In the genomic region with DNA sequence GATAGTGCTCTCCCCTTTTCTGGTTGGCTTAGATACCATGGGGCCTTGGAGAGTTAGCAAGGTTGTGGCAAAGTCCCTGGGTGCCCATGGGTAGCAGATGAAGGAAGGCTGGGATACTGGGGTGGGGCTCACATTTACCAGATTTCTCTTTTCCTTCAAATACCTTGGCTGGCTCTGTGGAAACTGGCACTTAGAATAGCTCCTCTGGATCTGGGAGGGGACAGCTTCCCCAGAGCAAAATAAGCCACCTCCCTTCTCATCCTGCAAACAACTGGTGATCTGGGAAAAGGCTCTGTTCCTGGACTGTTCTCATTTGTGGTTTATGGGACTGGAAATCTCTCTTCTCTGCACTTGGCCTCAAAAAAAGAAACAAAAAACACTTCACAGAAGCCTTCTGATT, we compare ENCODE assay signal across 18 mouse cellular contexts. TPM values are rescaled to one million over a fixed set of nuclear protein-coding genes. Genes with fewer than 3 reads are reported as not detected.
"Had no signal": no experiment of that assay in that cellular context is flagged by ENCODE, and none has a peak within 500 bp of the region (broad histone marks: within the 10 kb centered on the region; RNA-seq: fewer than 3 reads in every experiment).

No protein-coding gene starts in this region.

- H3K4me2 ChIP-seq: kidney, embryonic 15.5 days; limb, embryonic 12.5 days; liver, embryonic 13.5 days; lung, embryonic 15.5 days; midbrain, embryonic 12.5 days had no signal

- ATAC-seq: liver, postnatal 0 days; midbrain, embryonic 16.5 days had no signal

- DNase-seq: liver; liver, embryonic 13.5 days; liver, postnatal 0 days; lung, postnatal 14 days; right cerebral cortex, postnatal 14 days; thymus, postnatal 4 days had no signal

- H3K4me3 ChIP-seq: kidney, embryonic 15.5 days; limb, embryonic 12.5 days; liver, embryonic 13.5 days; lung, embryonic 15.5 days; megakaryocyte, embryonic 14.5 days; midbrain, embryonic 12.5 days had no signal

- H3K4me1 ChIP-seq: liver, embryonic 13.5 days; lung, embryonic 15.5 days; megakaryocyte, embryonic 14.5 days had no signal

- H3K9me3 ChIP-seq: kidney, embryonic 15.5 days; limb, embryonic 12.5 days; liver, embryonic 13.5 days; lung, embryonic 15.5 days; midbrain, embryonic 12.5 days had no signal

- H3K27ac ChIP-seq: kidney, embryonic 15.5 days; limb, embryonic 12.5 days; liver, embryonic 13.5 days; lung, embryonic 15.5 days; macrophage; midbrain, embryonic 12.5 days; stomach, postnatal 0 days had no signal

- H3K9ac ChIP-seq: kidney, embryonic 15.5 days; limb, embryonic 12.5 days; liver, embryonic 13.5 days; liver, postnatal 0 days; lung, embryonic 15.5 days; midbrain, embryonic 12.5 days had no signal

- H3K36me3 ChIP-seq: kidney, embryonic 15.5 days; limb, embryonic 12.5 days; liver, embryonic 13.5 days; lung, embryonic 15.5 days; midbrain, embryonic 12.5 days had no signal

RNA-seq across cellular contexts. Expression of gene Tmem255b, which starts 4.1 kb away (rescaled TPM):
- polyA plus RNA-seq: liver, embryonic 13.5 days; liver, postnatal 0 days; macrophage; midbrain, embryonic 12.5 days had no signal

RNA-seq across cellular contexts. Expression of gene Grk1, which starts 26.0 kb away (rescaled TPM):
- total RNA-seq: layer of hippocampus, adult 18-20 months; left cerebral cortex, postnatal 36 days had no signal
- polyA plus RNA-seq: kidney, embryonic 15.5 days; liver, embryonic 13.5 days; liver, postnatal 0 days; lung, embryonic 15.5 days; macrophage; midbrain, embryonic 16.5 days; neural tube, embryonic 14.5 days; stomach, postnatal 0 days had no signal

RNA-seq across cellular contexts. Expression of gene Atp4b, which starts 34.2 kb away (rescaled TPM):
- total RNA-seq: layer of hippocampus, adult 18-20 months; layer of hippocampus, postnatal 10 days; left cerebral cortex, postnatal 36 days had no signal
- polyA plus RNA-seq: kidney, embryonic 15.5 days; limb, embryonic 12.5 days; liver, embryonic 13.5 days; liver, postnatal 0 days; lung, embryonic 15.5 days; macrophage; midbrain, embryonic 12.5 days; midbrain, embryonic 16.5 days; neural tube, embryonic 14.5 days had no signal
